Mouse (Mus musculus) megakaryocyte, embryonic 14.5 days (primary cell): Measurements from ENCODE around the gene Kank2.

Source experiments
- FLI1 ChIP-seq: IDR thresholded peaks from 2 replicates; pipeline ENCODE4 v1.6.1; 2012; ENCODE audit warnings: low read length, inconsistent platforms, mixed read lengths
- GATA1 ChIP-seq: IDR thresholded peaks from 3 replicates; pipeline ENCODE4 v1.6.1; 2012; ENCODE audit warnings: mixed read lengths, low read length, inconsistent platforms, borderline replicate concordance

DNA sequence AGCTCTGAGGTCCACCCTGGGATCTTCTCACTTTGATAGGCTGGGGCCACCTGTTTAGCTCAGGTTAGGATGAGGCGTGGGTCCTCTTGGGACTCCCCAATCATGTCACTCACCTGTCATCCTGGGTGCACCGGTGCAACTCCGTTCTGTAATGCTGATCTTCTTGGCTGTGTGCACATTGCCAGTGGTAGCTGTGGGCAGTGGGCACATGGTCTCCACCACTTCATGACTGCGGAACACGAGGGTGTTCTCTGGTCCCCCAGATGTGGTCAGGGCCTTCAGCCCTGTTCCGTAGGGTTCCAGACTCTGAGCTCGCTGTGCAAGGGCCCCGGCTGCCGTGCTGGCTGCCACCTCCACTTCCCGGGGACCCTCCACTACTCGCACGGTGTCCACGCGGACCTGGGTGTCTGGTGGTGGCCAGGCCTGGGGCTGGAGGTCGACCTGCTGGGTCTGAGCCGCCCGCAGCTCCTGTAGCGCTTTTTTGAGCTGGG, 4.2 kb downstream of the Kank2 start:
- TF ChIP-seq FLI1: no peak
- no peak for TF ChIP-seq GATA1
